Mouse (Mus musculus) urinary bladder, adult 2 months (tissue): ENCODE results near the gene Phactr3. TPM values are rescaled to one million over a fixed set of nuclear protein-coding genes. Genes with fewer than 3 reads are reported as not detected.

Experiments used
- DNase-seq: peaks from one replicate; pipeline ENCODE4 v3.0.0; 2022; ENCODE audit warnings: low spot score
- polyA plus RNA-seq: library from polyadenylated mRNA; depleted of rRNA; stranded (reverse); fragments of >200 nt; gene quantifications from 2 replicates; pipeline ENCODE4 v1.2.3, GENCODE M21; 2012

Gene Phactr3
- polyA plus RNA-seq, 1 experiment = 1.6 TPM

- DNase-seq = no peak
These were observed 74.7 kb downstream of the Phactr3 start for GRCm38 (mm10) chr2:178193445-178193844.

- DNase-seq = no peak
These were observed 76.1 kb downstream of the Phactr3 start for GRCm38 (mm10) chr2:178194908-178195307.

GRCm38 (mm10) chr2:178196038-178196437 lies 77.3 kb downstream of the Phactr3 start:
- DNase-seq = no peak

GRCm38 (mm10) chr2:178197542-178197941 lies 78.8 kb downstream of the Phactr3 start:
- DNase-seq = no peak

DNA sequence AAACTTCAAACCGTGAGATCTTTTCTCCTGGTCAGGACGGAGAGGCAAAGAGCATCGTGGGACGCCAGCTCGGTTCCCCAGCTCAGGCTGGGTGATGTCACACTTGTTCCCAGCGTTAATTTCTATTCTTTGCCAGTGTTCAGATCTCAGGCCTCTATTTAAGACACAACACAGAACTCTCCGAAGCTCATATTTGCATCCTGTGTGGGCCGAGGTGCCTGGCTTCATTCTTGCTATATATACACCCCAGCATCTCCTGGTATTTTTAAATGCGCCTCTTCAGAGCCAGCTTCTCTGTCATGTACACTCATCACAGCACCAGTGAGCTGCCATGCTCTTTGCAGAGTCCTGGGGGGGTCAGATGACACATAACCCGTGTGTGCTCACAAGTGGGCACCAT lies 85.7 kb downstream of the Phactr3 start:
- no peak for DNase-seq

DNA sequence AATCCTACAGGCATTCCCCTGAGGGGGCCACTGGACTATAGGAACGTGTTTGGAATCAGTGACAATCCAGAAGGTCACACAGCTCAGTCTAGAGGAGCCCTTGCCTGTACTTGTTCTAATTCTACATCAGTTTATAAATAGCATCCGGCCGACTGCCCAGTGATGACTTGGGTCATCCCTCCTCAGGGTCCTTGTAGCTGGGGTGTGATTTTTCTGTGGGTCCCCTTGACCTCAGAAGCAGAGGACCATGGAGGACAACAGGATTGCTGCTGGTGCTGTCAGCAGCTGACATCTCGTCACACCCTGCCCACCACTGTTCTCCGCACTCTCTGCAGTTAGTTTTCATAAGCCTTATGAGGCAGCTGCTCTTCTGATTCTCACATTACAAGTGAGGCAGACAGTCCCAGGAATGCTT lies 89.4 kb downstream of the Phactr3 start:
- DNase-seq = no peak

DNA sequence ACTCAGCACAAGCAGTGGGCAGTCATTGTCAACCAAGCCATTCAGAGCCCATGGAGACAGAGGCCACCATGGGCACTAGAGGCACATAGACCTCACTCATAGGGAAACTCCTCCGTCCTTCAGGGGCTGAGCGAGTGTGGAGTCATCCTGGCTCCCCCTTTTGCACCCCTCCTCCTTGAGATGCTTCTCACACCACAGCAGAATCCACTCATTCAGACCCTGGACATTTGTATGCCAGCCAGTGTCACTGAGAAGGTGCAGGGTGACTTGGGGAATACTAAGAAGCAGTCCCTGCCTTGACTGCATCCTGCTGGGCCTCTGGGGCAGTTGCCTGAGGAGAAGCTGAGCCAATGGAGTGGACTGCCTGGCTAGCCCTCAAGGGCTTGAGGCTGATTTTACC lies 95.1 kb downstream of the Phactr3 start:
- no peak for DNase-seq

GRCm38 (mm10) chr2:178214531-178214930 lies 95.8 kb downstream of the Phactr3 start:
- no peak for DNase-seq

- no peak for DNase-seq
These were observed 99.7 kb downstream of the Phactr3 start for GRCm38 (mm10) chr2:178218461-178218860.

- DNase-seq = no peak
These were observed 100.8 kb downstream of the Phactr3 start for GRCm38 (mm10) chr2:178219454-178220147.

- no peak for DNase-seq
These were observed 101.5 kb downstream of the Phactr3 start for GRCm38 (mm10) chr2:178220148-178220717.

- no peak for DNase-seq
These were observed 102.2 kb downstream of the Phactr3 start for GRCm38 (mm10) chr2:178221003-178221402.

DNA sequence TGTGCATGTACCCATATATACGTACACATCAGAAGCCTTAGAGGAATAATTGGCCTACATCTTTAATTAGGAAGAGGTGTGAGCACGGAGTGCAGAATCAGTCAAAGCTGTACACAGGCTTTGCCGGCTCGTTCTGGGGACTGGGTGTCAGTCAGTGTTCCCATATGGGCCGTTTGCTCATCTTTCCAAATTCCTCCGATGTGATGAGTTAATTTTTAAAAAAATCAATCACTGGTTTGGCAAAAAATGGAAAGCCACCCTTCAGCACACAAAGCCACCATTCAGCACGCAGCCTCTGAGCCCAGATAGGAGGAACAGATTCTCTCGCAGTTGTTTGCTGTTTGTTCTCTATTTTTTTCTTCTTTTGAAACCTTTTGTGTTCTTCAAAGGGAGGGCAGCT lies 110.5 kb downstream of the Phactr3 start:
- no peak for DNase-seq

DNA sequence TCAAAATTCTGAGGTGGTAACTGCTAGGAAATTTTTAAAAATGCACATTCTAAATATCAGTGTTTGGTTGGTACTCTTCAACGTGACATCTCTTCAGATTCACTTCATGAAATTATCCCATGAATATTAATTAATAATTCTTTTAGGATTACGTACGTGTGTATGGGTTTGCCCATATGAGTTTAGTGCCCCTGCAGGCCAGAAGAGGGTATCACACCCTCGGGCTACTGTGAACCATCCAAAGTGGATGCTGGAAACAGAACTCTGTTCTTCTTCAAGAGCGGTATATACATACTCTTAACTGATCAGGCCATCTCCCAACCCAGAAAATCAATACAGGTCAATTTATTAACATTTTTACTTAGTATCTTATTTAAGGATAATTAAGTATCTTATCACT lies 114.7 kb downstream of the Phactr3 start:
- no peak for DNase-seq

DNA sequence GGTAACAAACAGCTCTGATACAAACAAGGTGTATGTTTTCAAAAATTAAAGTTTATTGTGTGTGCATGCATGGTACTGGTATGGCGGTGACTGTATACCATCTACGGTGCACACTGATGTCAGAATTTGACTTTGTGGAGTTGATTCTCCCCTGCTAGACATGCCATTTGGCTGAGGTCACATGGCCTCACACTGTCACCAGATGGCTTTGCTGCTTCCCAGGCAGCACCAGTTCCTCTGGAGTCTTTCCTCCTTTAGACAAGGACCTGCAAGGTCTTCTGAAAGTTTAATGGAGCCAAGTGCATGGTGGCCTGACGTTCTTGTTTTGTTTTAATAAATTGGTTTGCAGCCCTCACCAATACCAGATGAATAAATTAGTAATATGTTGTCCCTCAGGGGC lies 118.3 kb downstream of the Phactr3 start:
- no peak for DNase-seq

DNA sequence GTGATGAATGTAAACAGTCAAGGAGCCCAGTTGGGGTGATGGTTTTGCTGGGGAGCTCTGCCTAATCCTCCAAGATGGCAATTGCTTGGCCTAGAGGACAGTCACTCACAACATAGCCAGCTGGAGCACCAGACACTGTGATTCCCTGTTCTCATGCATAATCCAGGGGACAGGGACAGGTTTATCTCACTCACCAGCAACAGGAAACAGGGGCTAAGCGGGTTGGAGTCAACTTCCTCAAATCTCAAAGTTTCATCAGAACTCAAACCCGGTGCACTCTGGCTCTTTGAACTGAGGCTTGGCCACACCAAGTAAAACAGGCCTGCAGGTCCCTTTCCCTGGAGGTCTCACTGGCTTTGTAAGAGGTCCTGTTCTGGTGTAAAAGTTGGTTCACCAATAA lies 119.7 kb downstream of the Phactr3 start:
- no peak for DNase-seq

DNA sequence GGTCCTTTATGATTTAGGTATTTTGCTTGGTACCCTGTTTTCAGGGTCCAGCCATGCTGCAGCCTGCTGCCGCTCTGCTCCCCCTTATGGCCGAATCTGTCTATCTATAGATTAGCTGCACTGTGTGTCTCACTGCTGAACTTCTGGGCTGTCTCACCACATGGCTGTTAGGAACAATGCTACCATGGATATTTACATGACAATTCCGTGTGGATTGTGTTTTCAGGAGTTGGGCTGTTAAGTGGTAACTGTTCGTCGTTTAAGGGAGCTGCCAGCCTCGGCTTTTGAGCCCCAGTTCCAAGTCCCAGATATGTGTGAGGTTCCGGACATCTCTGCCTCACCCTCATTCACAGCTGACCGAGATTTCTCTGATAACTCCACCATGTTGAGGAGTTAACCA lies 122.1 kb downstream of the Phactr3 start:
- no peak for DNase-seq

GRCm38 (mm10) chr2:178241374-178241773 lies 122.6 kb downstream of the Phactr3 start:
- DNase-seq = no peak

DNA sequence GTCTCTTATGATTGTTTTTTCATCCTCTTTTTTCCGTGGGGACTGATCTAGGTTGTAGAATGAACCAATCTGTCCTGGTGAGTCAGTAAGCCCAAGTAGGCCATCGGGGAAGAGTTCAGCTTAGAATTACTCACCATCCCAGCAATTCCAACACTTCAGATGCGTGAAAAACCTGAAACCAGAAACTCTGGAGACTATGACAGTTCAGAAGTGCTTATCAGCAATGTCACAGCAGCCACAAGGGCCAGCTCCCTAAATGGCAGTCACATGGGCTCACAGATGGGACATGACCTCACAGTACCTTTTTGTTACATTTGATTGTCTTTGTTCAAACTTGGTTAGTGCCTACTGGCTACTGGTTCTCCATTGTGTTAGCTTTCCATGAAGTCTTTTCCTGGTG lies 124.2 kb downstream of the Phactr3 start:
- DNase-seq = no peak

DNA sequence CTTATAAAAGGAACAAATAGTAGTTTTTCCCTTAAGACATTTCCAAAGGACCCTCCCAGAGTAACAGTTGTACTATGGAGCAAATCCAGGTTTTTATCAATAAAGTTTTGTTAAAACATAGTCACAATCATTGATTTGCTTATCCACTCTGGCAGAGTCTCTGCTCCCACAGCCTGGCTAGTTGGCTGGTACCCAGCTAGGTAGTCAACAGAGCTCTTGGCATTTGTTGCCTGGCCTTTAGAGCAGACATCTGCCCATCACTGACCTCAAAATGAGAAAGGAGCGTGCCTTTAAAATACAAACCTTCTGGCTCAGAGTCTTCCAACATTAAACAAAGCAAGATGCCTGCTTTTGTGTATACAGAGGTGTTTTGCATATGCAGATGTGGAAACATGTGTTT lies 126.1 kb downstream of the Phactr3 start:
- no peak for DNase-seq

GRCm38 (mm10) chr2:178245841-178246240 lies 127.1 kb downstream of the Phactr3 start:
- no peak for DNase-seq

DNA sequence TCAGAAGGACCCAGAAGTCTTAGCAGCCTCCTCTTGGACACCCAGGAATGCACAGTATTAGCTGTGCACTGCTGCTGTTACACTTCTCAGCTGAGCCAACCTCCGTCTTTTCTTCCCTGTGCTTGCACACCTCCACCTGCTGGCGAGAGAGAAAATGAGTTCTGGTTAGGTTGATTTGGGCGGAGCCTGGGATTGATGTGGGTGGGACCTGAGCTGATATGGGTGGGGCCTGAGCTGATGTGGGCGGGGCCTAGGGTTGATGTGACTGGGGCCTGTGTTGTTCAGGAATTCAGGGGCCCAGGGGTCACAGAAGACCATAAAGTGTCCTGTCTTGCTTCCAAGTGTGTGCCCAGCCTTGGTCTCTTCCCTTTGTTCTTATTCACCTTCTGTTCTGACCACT lies 128.0 kb downstream of the Phactr3 start:
- no peak for DNase-seq

DNA sequence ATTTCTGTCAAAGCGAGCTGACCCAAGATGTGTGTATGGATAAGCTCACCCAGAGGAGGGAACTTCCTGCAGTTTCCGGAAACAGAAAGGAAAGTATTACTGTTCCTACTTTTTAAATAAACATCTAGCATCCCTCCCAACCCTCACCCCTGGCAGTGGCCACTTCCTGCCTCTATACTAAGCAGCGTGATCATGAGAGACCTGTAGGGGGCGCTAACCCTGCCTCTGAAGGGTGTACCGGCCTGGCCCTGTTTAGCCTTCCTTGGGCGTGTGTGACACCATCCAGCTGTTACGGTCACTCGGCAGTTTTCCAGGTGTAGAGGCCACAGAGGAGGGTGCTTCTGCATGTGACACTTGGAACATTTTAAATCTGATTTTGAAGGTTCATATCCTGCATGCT lies 128.5 kb downstream of the Phactr3 start:
- no peak for DNase-seq
